Mouse (Mus musculus): Measurements from ENCODE around the gene Fndc8. TPM values are rescaled to one million over a fixed set of nuclear protein-coding genes. Genes with fewer than 3 reads are reported as not detected.

Fndc8 gene
- polyA plus RNA-seq, 1 experiment from 2014 or later = not detected

GRCm38 (mm10) chr11:82874924-82875323 is 17.0 kb upstream of the Fndc8 start:
- no peak for ATAC-seq (replicated peaks; ENCODE audit: insufficient number of reproducible peaks, low FRiP score, low TSS enrichment)
- Histone ChIP-seq H3K36me3 (ENCODE audit: control insufficient read depth, insufficient read depth, low read length) (no peaks in the 10 kb centered on the region; the same call in 1 of the 2 replicates), H3K9ac (ENCODE audit: low read depth, low read length) (0 out of 2 replicates have a peak overlapping the region, but pooled peaks have one; percentile 43), H3K4me1 (ENCODE audit: control insufficient read depth, insufficient read depth, low read length) (no peaks in the 10 kb centered on the region; the same call in 1 of the 2 replicates), H3K27ac (ENCODE audit: low read depth, low read length) (no peak overlapping the region), H3K9me3 (replicated peaks; ENCODE audit: control insufficient read depth, low read length) (no peaks in the 10 kb centered on the region), H3K27me3 (ENCODE audit: control insufficient read depth, insufficient read depth, low read length) (no peaks in the 10 kb centered on the region), H3K4me3 (ENCODE audit: low read depth, low read length) (no peak overlapping the region; the same call in 1 of the 2 replicates), H3K4me2 (peak overlapping the region; percentile 39)
- 24% methylated on average over 5 of the region's 5 CpGs for WGBS (ENCODE audit: insufficient replicate concordance)

- Histone ChIP-seq H3K4me2 (no peak overlapping the region), H3K9ac (ENCODE audit: low read depth, low read length) (no peak overlapping the region), H3K4me3 (ENCODE audit: low read depth, low read length) (no peak overlapping the region), H3K27me3 (ENCODE audit: control insufficient read depth, insufficient read depth, low read length) (no peaks in the 10 kb centered on the region), H3K36me3 (ENCODE audit: control insufficient read depth, insufficient read depth, low read length) (no peaks in the 10 kb centered on the region; the same call in 1 of the 2 replicates), H3K4me1 (ENCODE audit: control insufficient read depth, insufficient read depth, low read length) (no peaks in the 10 kb centered on the region; the same call in 1 of the 2 replicates), H3K9me3 (replicated peaks; ENCODE audit: control insufficient read depth, low read length) (no peaks in the 10 kb centered on the region), H3K27ac (ENCODE audit: low read depth, low read length) (no peak overlapping the region)
- WGBS (ENCODE audit: insufficient replicate concordance) = 84% methylated on average over 5 of the region's 5 CpGs
- ATAC-seq (replicated peaks; ENCODE audit: insufficient number of reproducible peaks, low FRiP score, low TSS enrichment) = no peak
Observed at GRCm38 (mm10) chr11:82875631-82876030, 16.3 kb upstream of the Fndc8 start.

GRCm38 (mm10) chr11:82877726-82878344 is 14.1 kb upstream of the Fndc8 start:
- Histone ChIP-seq H3K4me3 (ENCODE audit: low read depth, low read length) (no peak overlapping the region), H3K27ac (ENCODE audit: low read depth, low read length) (no peak overlapping the region), H3K4me1 (ENCODE audit: control insufficient read depth, insufficient read depth, low read length) (no peaks in the 10 kb centered on the region; the same call in 1 of the 2 replicates), H3K9ac (ENCODE audit: low read depth, low read length) (no peak overlapping the region), H3K9me3 (replicated peaks; ENCODE audit: control insufficient read depth, low read length) (no peaks in the 10 kb centered on the region), H3K4me2 (no peak overlapping the region), H3K27me3 (ENCODE audit: control insufficient read depth, insufficient read depth, low read length) (no peaks in the 10 kb centered on the region), H3K36me3 (ENCODE audit: control insufficient read depth, insufficient read depth, low read length) (no peaks in the 10 kb centered on the region; the same call in 1 of the 2 replicates)
- WGBS (ENCODE audit: insufficient replicate concordance) = 79% methylated on average over 7 of the region's 7 CpGs
- no peak for ATAC-seq (replicated peaks; ENCODE audit: insufficient number of reproducible peaks, low FRiP score, low TSS enrichment)

GRCm38 (mm10) chr11:82883180-82883579 is 8.7 kb upstream of the Fndc8 start:
- Histone ChIP-seq H3K9ac (ENCODE audit: low read depth, low read length) (no peak overlapping the region), H3K36me3 (ENCODE audit: control insufficient read depth, insufficient read depth, low read length) (no peaks in the 10 kb centered on the region; the same call in 1 of the 2 replicates), H3K4me3 (ENCODE audit: low read depth, low read length) (no peak overlapping the region), H3K27me3 (ENCODE audit: control insufficient read depth, insufficient read depth, low read length) (no peaks in the 10 kb centered on the region), H3K9me3 (replicated peaks; ENCODE audit: control insufficient read depth, low read length) (no peaks in the 10 kb centered on the region), H3K4me2 (no peak overlapping the region), H3K27ac (ENCODE audit: low read depth, low read length) (no peak overlapping the region), H3K4me1 (ENCODE audit: control insufficient read depth, insufficient read depth, low read length) (no peaks in the 10 kb centered on the region)
- no peak for ATAC-seq (replicated peaks; ENCODE audit: insufficient number of reproducible peaks, low FRiP score, low TSS enrichment)
- WGBS (ENCODE audit: insufficient replicate concordance) = 63% methylated on average over 8 of the region's 8 CpGs

- no peaks in the 10 kb centered on the region for H3K27me3 ChIP-seq (ENCODE audit: control insufficient read depth, insufficient read depth, low read length)
- H3K4me2 ChIP-seq = no peak overlapping the region
- no peak overlapping the region for H3K27ac ChIP-seq (ENCODE audit: low read depth, low read length)
- ATAC-seq (replicated peaks; ENCODE audit: insufficient number of reproducible peaks, low FRiP score, low TSS enrichment) = no peak
- H3K4me3 ChIP-seq (ENCODE audit: low read depth, low read length) = no peak overlapping the region
- H3K4me1 ChIP-seq (ENCODE audit: control insufficient read depth, insufficient read depth, low read length) = 0 out of 2 replicates have a peak, but pooled peaks cover 8% of the 10 kb centered on the region
- 74% methylated on average over 3 of the region's 3 CpGs for WGBS (ENCODE audit: insufficient replicate concordance)
- H3K36me3 ChIP-seq (ENCODE audit: control insufficient read depth, insufficient read depth, low read length) = no peaks in the 10 kb centered on the region
- no peaks in the 10 kb centered on the region for H3K9me3 ChIP-seq (replicated peaks; ENCODE audit: control insufficient read depth, low read length)
- no peak overlapping the region for H3K9ac ChIP-seq (ENCODE audit: low read depth, low read length)
Observed at GRCm38 (mm10) chr11:82886559-82886958, 5.4 kb upstream of the Fndc8 start.

GRCm38 (mm10) chr11:82888491-82888946 is 3.4 kb upstream of the Fndc8 start:
- 0 out of 2 replicates have a peak overlapping the region, but pooled peaks have one; percentile 22 for H3K9ac ChIP-seq (ENCODE audit: low read depth, low read length)
- H3K9me3 ChIP-seq (replicated peaks; ENCODE audit: control insufficient read depth, low read length) = no peaks in the 10 kb centered on the region
- no peaks in the 10 kb centered on the region for H3K36me3 ChIP-seq (ENCODE audit: control insufficient read depth, insufficient read depth, low read length)

GRCm38 (mm10) chr11:82889524-82890341 is 2.2 kb upstream of the Fndc8 start:
- H3K4me1 ChIP-seq (ENCODE audit: control insufficient read depth, insufficient read depth, low read length) = 0 out of 2 replicates have a peak, but pooled peaks cover 8% of the 10 kb centered on the region
- H3K9ac ChIP-seq (ENCODE audit: low read depth, low read length) = peak overlapping the region; percentile 75
- H3K36me3 ChIP-seq (ENCODE audit: control insufficient read depth, insufficient read depth, low read length) = no peaks in the 10 kb centered on the region
- peak overlapping the region; percentile 64 for H3K4me3 ChIP-seq (ENCODE audit: low read depth, low read length)
- peak overlapping the region; percentile 83 for H3K4me2 ChIP-seq
- 0 out of 2 replicates have a peak, but pooled peaks cover 2% of the 10 kb centered on the region for H3K27me3 ChIP-seq (ENCODE audit: control insufficient read depth, insufficient read depth, low read length)
- 8% methylated on average over 31 of the region's 31 CpGs for WGBS (ENCODE audit: insufficient replicate concordance)
- peak overlapping the region; percentile 3; the same call in 1 of the 2 replicates for H3K27ac ChIP-seq (ENCODE audit: low read depth, low read length)
- ATAC-seq (replicated peaks; ENCODE audit: insufficient number of reproducible peaks, low FRiP score, low TSS enrichment) = peak; percentile 39
- no peaks in the 10 kb centered on the region for H3K9me3 ChIP-seq (replicated peaks; ENCODE audit: control insufficient read depth, low read length)

More at GRCm38 (mm10) chr11:82888491-82888946, 3.4 kb upstream of the Fndc8 start:
- Histone ChIP-seq H3K27ac (ENCODE audit: low read depth, low read length) (no peak overlapping the region), H3K4me3 (ENCODE audit: low read depth, low read length) (no peak overlapping the region), H3K4me2 (peak overlapping the region; percentile 83; the same call in 1 of the 2 replicates), H3K4me1 (ENCODE audit: control insufficient read depth, insufficient read depth, low read length) (0 out of 2 replicates have a peak, but pooled peaks cover 8% of the 10 kb centered on the region), H3K27me3 (ENCODE audit: control insufficient read depth, insufficient read depth, low read length) (0 out of 2 replicates have a peak, but pooled peaks cover 2% of the 10 kb centered on the region)
- no peak for ATAC-seq (replicated peaks; ENCODE audit: insufficient number of reproducible peaks, low FRiP score, low TSS enrichment)
- 67% methylated on average over 10 of the region's 10 CpGs for whole genome bisulfite sequencing (ENCODE audit: insufficient replicate concordance)

- H3K4me1 ChIP-seq (ENCODE audit: control insufficient read depth, insufficient read depth, low read length) = 0 out of 2 replicates have a peak, but pooled peaks cover 8% of the 10 kb centered on the region
- H3K4me3 ChIP-seq (ENCODE audit: low read depth, low read length) = peak within 1 kb of the TSS; percentile 64
- H3K9me3 ChIP-seq (replicated peaks; ENCODE audit: control insufficient read depth, low read length) = no peaks in the 10 kb centered on the region
- peak within 1 kb of the TSS; percentile 75 for H3K9ac ChIP-seq (ENCODE audit: low read depth, low read length)
- H3K27me3 ChIP-seq (ENCODE audit: control insufficient read depth, insufficient read depth, low read length) = 0 out of 2 replicates have a peak, but pooled peaks cover 2% of the 10 kb centered on the region
- peak within 1 kb of the TSS; percentile 83 for H3K4me2 ChIP-seq
- H3K36me3 ChIP-seq (ENCODE audit: control insufficient read depth, insufficient read depth, low read length) = no peaks in the 10 kb centered on the region
- peak within 1 kb of the TSS; percentile 3; the same call in 1 of the 2 replicates for H3K27ac ChIP-seq (ENCODE audit: low read depth, low read length)
- peak; percentile 85 for ATAC-seq (replicated peaks; ENCODE audit: insufficient number of reproducible peaks, low FRiP score, low TSS enrichment)
- under 1% methylated on average over 26 of the region's 26 CpGs for WGBS (ENCODE audit: insufficient replicate concordance)
Observed at GRCm38 (mm10) chr11:82890342-82890762, 1.6 kb upstream of the Fndc8 start, which contains the start of gene Rad51d. Rad51d (minus strand) TSS chr11:82890614.

All from heart, embryonic 11.5 days (tissue).